Mouse (Mus musculus) mammary gland, adult 2 months (tissue): Measurements from ENCODE around the gene C330021F23Rik. TPM values are rescaled to one million over a fixed set of nuclear protein-coding genes. Genes with fewer than 3 reads are reported as not detected.

Experiments used
- polyA plus RNA-seq: library from polyadenylated mRNA; depleted of rRNA; stranded (reverse); fragments of >200 nt; gene quantifications from 2 replicates; pipeline ENCODE4 v1.2.3, GENCODE M21; 2012; ENCODE audit warnings: low replicate concordance; rRNA removed

C330021F23Rik gene
- not detected in 2 replicates for polyA plus RNA-seq

DNA sequence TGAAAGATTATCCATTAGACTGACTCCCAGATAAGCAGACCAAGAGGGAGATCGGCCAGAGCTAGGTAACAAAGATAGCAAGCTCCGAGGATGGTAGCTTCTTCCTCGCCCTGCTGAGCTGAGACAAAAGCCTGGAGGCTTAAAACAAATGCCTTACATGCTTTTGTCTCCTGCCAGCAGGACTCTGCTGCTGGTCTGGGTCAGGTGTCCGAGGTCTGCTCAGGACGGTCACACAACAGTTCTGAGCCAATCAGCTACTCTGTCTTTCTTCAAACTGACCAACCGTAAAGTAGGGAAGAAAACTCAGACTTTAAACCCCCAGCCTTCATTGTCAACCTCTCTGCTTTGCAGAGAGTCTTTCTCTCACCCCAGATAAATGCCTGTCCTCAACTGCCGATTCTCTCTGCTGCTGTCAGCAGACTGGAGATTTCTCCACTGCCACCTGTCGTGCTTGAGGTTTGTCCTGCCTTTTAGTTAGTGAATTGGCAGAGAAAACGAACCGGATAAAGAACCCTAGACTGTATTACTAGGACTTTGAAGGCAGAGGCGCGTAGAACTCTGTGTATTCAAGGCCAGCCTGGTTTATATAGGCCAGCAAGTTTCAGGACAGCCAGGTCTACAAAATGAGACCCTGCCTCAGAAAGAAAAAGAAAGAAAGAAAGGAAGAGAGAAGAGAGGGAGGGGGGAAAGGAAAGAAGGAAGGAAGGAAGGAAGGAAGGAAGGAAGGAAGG is at the start of gene C330021F23Rik:
Gene C330021F23Rik (plus strand): TSS at position 350 of the 731 bp plus-strand sequence.

DNA sequence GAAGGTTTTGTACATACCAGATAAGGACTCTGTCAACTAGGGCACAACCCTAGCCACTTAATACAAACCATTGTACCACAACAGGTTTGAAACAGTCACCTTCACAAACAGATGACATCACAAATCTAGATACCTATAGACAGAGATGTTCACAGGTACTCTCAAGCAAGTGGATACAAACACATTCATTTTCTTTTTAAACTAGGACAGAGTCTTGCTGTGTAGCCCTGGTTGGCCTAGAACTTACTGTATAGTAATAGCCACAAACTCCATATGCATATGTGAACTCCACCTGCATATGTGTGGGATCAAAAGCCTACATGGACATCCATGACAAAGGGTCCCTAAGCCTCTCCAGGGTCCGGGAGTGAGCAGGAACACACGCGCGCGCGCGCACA is 19.2 kb downstream of the C330021F23Rik start, which contains the start of gene Camsap3:
Gene Camsap3 (plus strand): TSS at position 301 of the 398 bp plus-strand sequence.

GRCm38 (mm10) chr8:3621199-3621970 is 53.6 kb downstream of the C330021F23Rik start, which contains the start of the genes Xab2 and Pet100:
Xab2 (minus strand) TSS chr8:3621316.
Pet100 (plus strand) TSS chr8:3621548.

GRCm38 (mm10) chr8:3625445-3625844 is 57.7 kb downstream of the C330021F23Rik start, which contains the start of gene Pcp2:
Pcp2 (minus strand) TSS chr8:3625545.

DNA sequence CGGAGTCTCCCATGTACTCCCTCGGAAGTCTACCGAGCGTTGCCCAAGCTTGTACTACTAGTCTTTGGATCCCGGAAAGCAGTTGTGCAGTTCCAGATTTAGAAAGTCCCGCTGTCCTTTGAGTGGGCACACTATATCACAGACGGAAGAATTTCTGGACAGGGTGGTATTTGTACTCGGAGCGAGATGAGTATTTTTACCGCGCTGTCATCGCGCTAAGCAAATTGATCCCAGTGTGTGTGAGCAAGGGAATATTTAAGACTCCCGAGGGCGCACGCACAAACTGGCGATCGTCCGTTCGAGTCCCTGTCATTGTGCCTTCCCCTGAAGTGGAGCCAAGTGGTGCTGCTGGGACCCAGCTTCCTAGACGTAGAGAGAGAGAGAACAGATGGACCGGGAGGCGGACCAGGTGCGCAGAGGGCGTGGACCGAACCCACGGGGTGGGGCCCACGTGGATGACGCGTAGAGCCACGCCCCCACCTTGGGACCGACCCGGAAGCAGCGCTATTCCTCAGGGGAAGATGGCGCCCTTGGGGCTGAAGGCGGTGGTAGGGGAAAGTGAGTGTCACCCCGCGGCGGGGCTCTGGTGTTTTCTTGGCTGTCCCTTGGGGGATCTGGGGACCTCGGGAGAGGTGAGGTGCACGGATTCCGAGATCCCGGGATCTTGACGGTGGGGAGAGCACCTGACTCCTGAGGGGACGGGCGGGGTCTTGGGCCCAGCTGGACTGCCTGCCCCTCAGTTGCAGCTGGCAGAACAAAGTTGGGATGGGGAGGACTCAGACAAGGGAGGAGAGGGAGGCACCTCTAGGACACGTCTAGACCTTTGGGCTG is 63.1 kb downstream of the C330021F23Rik start, which contains the start of gene Stxbp2:
Gene Stxbp2 (plus strand): TSS at position 309 of the 831 bp plus-strand sequence.

Other genes starting within 250 kb of the C330021F23Rik start
- 9.5 and 14.0 TPM in 2 replicates for gene A430078G23Rik, start 214.6 kb upstream of the C330021F23Rik start, polyA plus RNA-seq
- 46.1 and 114 TPM in 2 replicates for gene Arhgef18, start 175.0 kb upstream of the C330021F23Rik start, polyA plus RNA-seq
- gene Pex11g, start 100.3 kb upstream of the C330021F23Rik start, polyA plus RNA-seq: 8.4 and 11.1 TPM in 2 replicates
- gene Tex45, start 97.1 kb upstream of the C330021F23Rik start, polyA plus RNA-seq: 0.10 and 0.11 TPM in 2 replicates
- gene Zfp358, start 74.9 kb upstream of the C330021F23Rik start, polyA plus RNA-seq: 76.9 and 90.5 TPM in 2 replicates
- 274 and 624 TPM in 2 replicates for gene Mcoln1, start 67.5 kb upstream of the C330021F23Rik start, polyA plus RNA-seq
- gene Pnpla6, start 52.6 kb upstream of the C330021F23Rik start, polyA plus RNA-seq: 59.0 and 66.0 TPM in 2 replicates
- 11.5 and 13.9 TPM in 2 replicates for gene Camsap3, start 19.3 kb downstream of the C330021F23Rik start, polyA plus RNA-seq
- gene Xab2, start 53.3 kb downstream of the C330021F23Rik start, polyA plus RNA-seq: 57.5 and 58.7 TPM in 2 replicates
- gene Pet100, start 53.6 kb downstream of the C330021F23Rik start, polyA plus RNA-seq: 2.9 and 7.1 TPM in 2 replicates
- not detected in 2 replicates for gene Pcp2, start 57.6 kb downstream of the C330021F23Rik start, polyA plus RNA-seq
- gene Stxbp2, start 63.0 kb downstream of the C330021F23Rik start, polyA plus RNA-seq: 123 and 137 TPM in 2 replicates
- 504 and 837 TPM in 2 replicates for gene Retn, start 87.8 kb downstream of the C330021F23Rik start, polyA plus RNA-seq
- 1.4 and 2.4 TPM in 2 replicates for gene Mcemp1, start 97.8 kb downstream of the C330021F23Rik start, polyA plus RNA-seq
- gene Fcor, start 104.4 kb downstream of the C330021F23Rik start, polyA plus RNA-seq: 92.6 and 226 TPM in 2 replicates
- 31.3 and 44.5 TPM in 2 replicates for gene Trappc5, start 108.3 kb downstream of the C330021F23Rik start, polyA plus RNA-seq
- 34.8 and 48.3 TPM in 2 replicates for gene Fcer2a, start 126.2 kb downstream of the C330021F23Rik start, polyA plus RNA-seq
- gene Clec4g, start 152.7 kb downstream of the C330021F23Rik start, polyA plus RNA-seq: 1.1 and 1.9 TPM in 2 replicates
- 3.8 and 9.8 TPM in 2 replicates for gene Cd209a, start 181.0 kb downstream of the C330021F23Rik start, polyA plus RNA-seq